Mouse (Mus musculus) olfactory bulb, adult 2 months (tissue): ENCODE measurements at regions not wholly inside any gene's neighbourhood (a gene's known extent, or its start where the extent isn't known, plus 50 kb on each side); places are given as distances from the start of the nearest gene placed in this dataset.

Source experiments
- CTCF ChIP-seq: fragments of 200-500 bp; IDR thresholded peaks from 2 replicates; pipeline ENCODE4 v1.5.1; 2012; ENCODE audit warnings: low read depth, mild to moderate bottlenecking, low read length, moderate library complexity; ENCODE audit not compliant: insufficient read depth
- POLR2A ChIP-seq: fragments of 200-500 bp; IDR thresholded peaks from 2 replicates; pipeline ENCODE4 v1.6.1; 2012; ENCODE audit warnings: mild to moderate bottlenecking, low read depth, low read length, moderate library complexity; ENCODE audit not compliant: insufficient read depth

DNA sequence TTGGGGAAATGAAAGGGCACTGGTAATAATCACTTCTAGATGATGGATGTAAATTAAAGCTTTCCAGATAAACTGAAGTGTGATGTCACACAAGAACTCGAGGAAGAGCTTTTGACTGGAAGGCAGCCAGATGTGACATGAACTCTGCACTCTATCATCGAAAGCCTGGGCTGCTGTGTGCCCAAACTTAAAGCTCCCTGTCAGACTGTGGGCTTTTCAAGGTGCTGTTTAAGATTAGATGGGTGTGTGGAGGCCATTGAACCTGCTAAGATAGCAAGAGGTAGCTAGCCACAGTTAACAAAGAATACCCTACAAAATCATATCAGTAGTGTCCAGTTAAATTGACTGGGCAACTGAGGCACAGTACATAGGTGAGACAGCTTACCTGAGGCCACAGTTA, 190.1 kb downstream of the Fam49a start:
- no peak for TF ChIP-seq POLR2A
- TF ChIP-seq CTCF = no peak
